8 mouse cellular contexts compared by ENCODE assay signal in genomic region chr12:108370596-108371428, GRCm38 (mm10). TPM values are rescaled to one million over a fixed set of nuclear protein-coding genes. Genes with fewer than 3 reads are reported as not detected.
A peak's percentile ranks its signal among the peaks of the same experiment; 100 is the strongest.
DNase-seq lines count a peak whose midpoint lies in the region; ATAC-seq and TF ChIP-seq lines count a peak whose summit lies in the region.

Gene Eml1 (plus strand): TSS chr12:108370957.

- no peaks in the 10 kb centered on the region for H3K27me3 ChIP-seq in intestine, embryonic 15.5 days (replicated peaks)
- H3K27me3 ChIP-seq in limb, embryonic 12.5 days = no peaks in the 10 kb centered on the region
- H3K27me3 ChIP-seq in myocyte (ENCODE audit: control insufficient read depth, insufficient read depth, insufficient read length) = no peaks in the 10 kb centered on the region

- peak within 1 kb of the TSS; percentile 1 for H3ac ChIP-seq in myocyte (ENCODE audit: control insufficient read depth, insufficient read length)

- H3K4me3 ChIP-seq in intestine, embryonic 15.5 days (replicated peaks) = 0 out of 2 replicates have a peak within 1 kb of the TSS, but pooled peaks have one; percentile 10
- no peak within 1 kb of the TSS for H3K4me3 ChIP-seq in limb, embryonic 12.5 days (replicated peaks)
- H3K4me3 ChIP-seq in myocyte = peak within 1 kb of the TSS; percentile 25

- peak within 1 kb of the TSS; percentile 74 for H3K27ac ChIP-seq in intestine, embryonic 15.5 days
- 0 out of 2 replicates have a peak within 1 kb of the TSS, but pooled peaks have one; percentile 84 for H3K27ac ChIP-seq in limb, embryonic 12.5 days

- H3K9me3 ChIP-seq in intestine, embryonic 15.5 days = no peaks in the 10 kb centered on the region
- H3K9me3 ChIP-seq in limb, embryonic 12.5 days = no peaks in the 10 kb centered on the region

- peak; percentile 72 for TF ChIP-seq POLR2A in myocyte (IDR thresholded peaks at IDR 0.05; ENCODE audit: insufficient read length, low read depth)

- no peaks in the 10 kb centered on the region for H3K36me3 ChIP-seq in intestine, embryonic 15.5 days
- no peaks in the 10 kb centered on the region for H3K36me3 ChIP-seq in limb, embryonic 12.5 days
- H3K36me3 ChIP-seq in myocyte (ENCODE audit: control insufficient read depth, insufficient read depth) = no peaks in the 10 kb centered on the region

- peak within 1 kb of the TSS; percentile 9; the same call in 1 of the 2 replicates for H3K9ac ChIP-seq in intestine, embryonic 15.5 days
- H3K9ac ChIP-seq in limb, embryonic 12.5 days (replicated peaks) = no peak within 1 kb of the TSS

- H3K4me2 ChIP-seq in intestine, embryonic 15.5 days (replicated peaks) = peak within 1 kb of the TSS; percentile 38
- H3K4me2 ChIP-seq in limb, embryonic 12.5 days = no peak within 1 kb of the TSS
- H3K4me2 ChIP-seq in myocyte (ENCODE audit: low read depth) = peak within 1 kb of the TSS; percentile 81

- ATAC-seq in intestine, embryonic 15.5 days = peak; percentile 48
- ATAC-seq in limb, embryonic 12.5 days (ENCODE audit: insufficient number of reproducible peaks, insufficient read depth, low FRiP score, low TSS enrichment, low read depth) = peak; percentile 26; the same call in 1 of the 2 replicates

- peak; percentile 25 for DNase-seq in 3T3-L1 (ENCODE audit: low read depth, low spot score)
- DNase-seq in adrenal gland, postnatal 14 days = peak; percentile 63
- peak in 1 of 2 experiments; percentile 29 for DNase-seq in gastrocnemius, postnatal 4 days (ENCODE audit: low spot score in 2 of 2)
- no peak for DNase-seq in spleen, postnatal 14 days (ENCODE audit: low spot score in 2 of 2)
- DNase-seq in frontal cortex, postnatal 36 days (ENCODE audit: low spot score in 2 of 2) = no peak

- WGBS in intestine, embryonic 15.5 days = 56% methylated on average over 19 of the region's 19 CpGs
- 73% methylated on average over 19 of the region's 19 CpGs for WGBS in limb, embryonic 12.5 days

- H3K79me2 ChIP-seq in myocyte (ENCODE audit: control insufficient read depth, insufficient read depth) = no peaks in the 10 kb centered on the region

- peaks cover 42% of the 10 kb centered on the region for H3K4me1 ChIP-seq in intestine, embryonic 15.5 days (replicated peaks)
- H3K4me1 ChIP-seq in limb, embryonic 12.5 days (replicated peaks) = peaks cover 65% of the 10 kb centered on the region

TF ChIP-seq in myocyte, 11 proteins besides CTCF, POLR2A, EP300 and RAD21:
- peak in 1 of 3 experiments; percentile 69 for TF ChIP-seq MYOD1 (IDR thresholded peaks at IDR 0.05; ENCODE audit: control insufficient read depth in 1 of 3, insufficient read length in 2 of 3, low read depth in 2 of 3)
- peak in 1 of 3 experiments; percentile 66 for TF ChIP-seq MYOG (IDR thresholded peaks at IDR 0.05; ENCODE audit: control insufficient read depth in 1 of 3, insufficient read depth in 1 of 3, insufficient read length in 2 of 3, low read depth in 2 of 3)
- TF ChIP-seq CEBPB (IDR thresholded peaks at IDR 0.05; ENCODE audit: insufficient read depth, poor library complexity, severe bottlenecking) = no peak
- no peak for TF ChIP-seq REST (IDR thresholded peaks at IDR 0.05; ENCODE audit: insufficient read depth, insufficient read length)
- peak; percentile 59 for TF ChIP-seq POLR2AphosphoS2 (IDR thresholded peaks at IDR 0.05; ENCODE audit: insufficient read length, low read depth)
- no peak for TF ChIP-seq TCF3 (IDR thresholded peaks at IDR 0.05; ENCODE audit: insufficient read length, low read depth)
- TF ChIP-seq USF1 (IDR thresholded peaks at IDR 0.05; ENCODE audit: low read depth) = no peak
- TF ChIP-seq E2F4 (IDR thresholded peaks at IDR 0.05; ENCODE audit: insufficient read depth) = no peak
- no peak for TF ChIP-seq MAX (IDR thresholded peaks at IDR 0.05; ENCODE audit: low read depth)
- TF ChIP-seq SRF (IDR thresholded peaks at IDR 0.05; ENCODE audit: control insufficient read depth, insufficient read length, low read depth) = peak; percentile 95
- TF ChIP-seq TCF12 (IDR thresholded peaks at IDR 0.05; ENCODE audit: insufficient read depth, poor library complexity, severe bottlenecking) = no peak
TF ChIP-seq in myocyte: peak in this region for 4.

RNA-seq across cellular contexts. Expression of gene Eml1, which starts in this region (rescaled TPM):
- total RNA-seq in adrenal gland, postnatal 14 days (2021) = 32.9 and 38.8 TPM in 2 replicates
- 100 to 1,000 TPM; 103 to 112 TPM for total RNA-seq in gastrocnemius, postnatal 4 days (2021)
- 63.7 and 67.0 TPM in 2 replicates for polyA plus RNA-seq in intestine, embryonic 15.5 days (2015; fragmentation: Nextera tagmentation; extraction: Ambion mirVana)
- 41.4 and 43.8 TPM in 2 replicates for polyA plus RNA-seq in limb, embryonic 12.5 days (2016; fragmentation: Nextera tagmentation; extraction: Ambion mirVana)
- 33.4 TPM for polyA plus RNA-seq in myocyte (2012; fragmentation: generic; extraction: Trizol)

Comparison
In these comparisons a context has a peak if more than half of its experiments do, and no peak if none do; other contexts are left out.
1. DNase-seq: peak in 3T3-L1 (single experiment) and adrenal gland, postnatal 14 days (single experiment); none in spleen, postnatal 14 days (0 of 2) and frontal cortex, postnatal 36 days (0 of 2).